Mouse (Mus musculus) testis, adult 2 months (tissue): ENCODE data around the gene Camta1.

Experiments used
- CTCF ChIP-seq: fragments of 200-500 bp; IDR thresholded peaks from 2 replicates; pipeline ENCODE4 v1.5.1; 2012; ENCODE audit warnings: low read depth, mild to moderate bottlenecking, inconsistent platforms, low read length, moderate library complexity; ENCODE audit not compliant: control insufficient read depth, insufficient read depth, insufficient replicate concordance
- POLR2A ChIP-seq: fragments of 200-500 bp; IDR thresholded peaks from 2 replicates; pipeline ENCODE4 v1.6.1; 2012; ENCODE audit warnings: low read depth, mild to moderate bottlenecking, inconsistent platforms, low read length, moderate library complexity; ENCODE audit not compliant: control insufficient read depth

- TF ChIP-seq CTCF: no peak
- no peak for TF ChIP-seq POLR2A
These were observed 465.1 kb downstream of the Camta1 start for GRCm38 (mm10) chr4:151396536-151396935.
